Comparison of ENCODE assay signal across 18 mouse cellular contexts in genomic region chr8:125604817-125605512, GRCm38 (mm10). TPM values are rescaled to one million over a fixed set of nuclear protein-coding genes. Genes with fewer than 3 reads are reported as not detected.
DNase-seq lines count a peak whose midpoint lies in the region; ATAC-seq and TF ChIP-seq lines count a peak whose summit lies in the region.
"Had no signal": no experiment of that assay in that cellular context is flagged by ENCODE, and none has a peak within 500 bp of the region (broad histone marks: within the 10 kb centered on the region; RNA-seq: fewer than 3 reads in every experiment).

No protein-coding gene starts in this region.

- H3K4me3 ChIP-seq in hindbrain, embryonic 10.5 days, result no peak overlapping the region
- no peak overlapping the region for H3K4me3 ChIP-seq in hindbrain, embryonic 16.5 days (ENCODE audit: low read length)
- no peak overlapping the region for H3K4me3 ChIP-seq in ES-Bruce4 (ENCODE audit: low read depth, low read length)
- no peak overlapping the region for H3K4me3 ChIP-seq in intestine, embryonic 16.5 days (ENCODE audit: low read length)
- H3K4me3 ChIP-seq: forebrain, embryonic 13.5 days; heart, embryonic 15.5 days had no signal

- no peaks in the 10 kb centered on the region for H3K9me3 ChIP-seq in hindbrain, embryonic 10.5 days
- no peaks in the 10 kb centered on the region for H3K9me3 ChIP-seq in hindbrain, embryonic 16.5 days (ENCODE audit: control insufficient read depth, low read length)
- no peaks in the 10 kb centered on the region for H3K9me3 ChIP-seq in ES-Bruce4 (replicated peaks; ENCODE audit: control insufficient read depth, insufficient read depth, low read length, poor library complexity, severe bottlenecking)
- H3K9me3 ChIP-seq in intestine, embryonic 16.5 days (ENCODE audit: control insufficient read depth, low read length), result no peaks in the 10 kb centered on the region
- H3K9me3 ChIP-seq: forebrain, embryonic 13.5 days; heart, embryonic 15.5 days had no signal

- no peak overlapping the region for H3K9ac ChIP-seq in hindbrain, embryonic 16.5 days (ENCODE audit: low read depth, low read length)
- no peak overlapping the region for H3K9ac ChIP-seq in ES-Bruce4 (ENCODE audit: low read depth, poor library complexity, severe bottlenecking)
- no peak overlapping the region for H3K9ac ChIP-seq in intestine, embryonic 16.5 days (ENCODE audit: low read depth, low read length)
- H3K9ac ChIP-seq: forebrain, embryonic 13.5 days; heart, embryonic 15.5 days had no signal

- TF ChIP-seq EP300 in ES-Bruce4 (IDR thresholded peaks at IDR 0.05; ENCODE audit: insufficient read depth, low read depth, low read length), result peak; percentile 52; the same call in 1 of the 2 replicates

- WGBS in hindbrain, embryonic 10.5 days, result 87% methylated on average over 8 of the region's 8 CpGs
- 71% methylated on average over 8 of the region's 8 CpGs for WGBS in hindbrain, embryonic 16.5 days
- 52% methylated on average over 8 of the region's 8 CpGs for whole genome bisulfite sequencing in intestine, embryonic 16.5 days

- TF ChIP-seq POLR2A in ES-Bruce4 (IDR thresholded peaks at IDR 0.05; ENCODE audit: insufficient read depth, low read length), result no peak

- H3K27ac ChIP-seq in hindbrain, embryonic 10.5 days, result 0 out of 2 replicates have a peak overlapping the region, but pooled peaks have one; percentile 29
- H3K27ac ChIP-seq in hindbrain, embryonic 16.5 days (ENCODE audit: low read depth, low read length), result no peak overlapping the region
- H3K27ac ChIP-seq in ES-Bruce4 (ENCODE audit: insufficient read depth, low read length), result no peak overlapping the region
- no peak overlapping the region for H3K27ac ChIP-seq in intestine, embryonic 16.5 days (ENCODE audit: low read length)
- H3K27ac ChIP-seq: forebrain, embryonic 13.5 days; heart, embryonic 15.5 days had no signal

- H3K27me3 ChIP-seq in hindbrain, embryonic 10.5 days (ENCODE audit: insufficient read depth, poor library complexity, severe bottlenecking), result no peaks in the 10 kb centered on the region
- no peaks in the 10 kb centered on the region for H3K27me3 ChIP-seq in hindbrain, embryonic 16.5 days (replicated peaks; ENCODE audit: control insufficient read depth, insufficient read depth, low read length)
- H3K27me3 ChIP-seq in ES-Bruce4 (ENCODE audit: control insufficient read depth, insufficient read depth, low read length, poor library complexity, severe bottlenecking), result no peaks in the 10 kb centered on the region
- H3K27me3 ChIP-seq in intestine, embryonic 16.5 days (replicated peaks; ENCODE audit: control insufficient read depth, insufficient read depth, low read length), result no peaks in the 10 kb centered on the region
- H3K27me3 ChIP-seq: forebrain, embryonic 13.5 days; heart, embryonic 15.5 days had no signal

- ATAC-seq in hindbrain, embryonic 16.5 days, result no peak
- ATAC-seq in intestine, embryonic 16.5 days, result peak; percentile 85
- ATAC-seq: forebrain, embryonic 13.5 days; inflammation-experienced regulatory T-cells, adult 6 months had no signal

- H3K36me3 ChIP-seq in hindbrain, embryonic 10.5 days, result no peaks in the 10 kb centered on the region
- no peaks in the 10 kb centered on the region for H3K36me3 ChIP-seq in hindbrain, embryonic 16.5 days (ENCODE audit: control insufficient read depth, insufficient read depth, low read length)
- no peaks in the 10 kb centered on the region for H3K36me3 ChIP-seq in ES-Bruce4 (ENCODE audit: control insufficient read depth, insufficient read depth, low read length, poor library complexity, severe bottlenecking)
- no peaks in the 10 kb centered on the region for H3K36me3 ChIP-seq in intestine, embryonic 16.5 days (ENCODE audit: control insufficient read depth, insufficient read depth, low read length)
- H3K36me3 ChIP-seq: heart, embryonic 15.5 days had no signal

- H3K4me2 ChIP-seq in hindbrain, embryonic 16.5 days (ENCODE audit: low read length), result no peak overlapping the region
- no peak overlapping the region for H3K4me2 ChIP-seq in intestine, embryonic 16.5 days (ENCODE audit: low read depth, low read length)
- H3K4me2 ChIP-seq: forebrain, embryonic 13.5 days; heart, embryonic 15.5 days; midbrain, embryonic 11.5 days had no signal

- no peak for DNase-seq in hindbrain, embryonic 10.5 days (ENCODE audit: low spot score)
- DNase-seq in 3T3-L1 (ENCODE audit: low read depth, low spot score), result peak; percentile 48
- DNase-seq in embryo, embryonic 10 days (ENCODE audit: low spot score), result no peak
- no peak for DNase-seq in layer of hippocampus, adult 11-12 months (ENCODE audit: low spot score)
- DNase-seq: adrenal gland, postnatal 36 days; cerebellum, adult 9-10 months; gastrocnemius, postnatal 25 days; kidney, postnatal 25 days; layer of hippocampus, adult 9-11 months; lung, postnatal 4 days; thymus, adult 2 months had no signal

- H3K4me1 ChIP-seq in hindbrain, embryonic 10.5 days (replicated peaks), result 0 out of 2 replicates have a peak, but pooled peaks cover 6% of the 10 kb centered on the region
- no peaks in the 10 kb centered on the region for H3K4me1 ChIP-seq in hindbrain, embryonic 16.5 days (ENCODE audit: control insufficient read depth, insufficient read depth, low read depth, low read length)
- H3K4me1 ChIP-seq in ES-Bruce4 (ENCODE audit: control insufficient read depth, insufficient read depth, low read length), result peaks cover 2% of the 10 kb centered on the region
- H3K4me1 ChIP-seq in intestine, embryonic 16.5 days (ENCODE audit: control insufficient read depth, insufficient read depth, low read length), result peaks cover 9% of the 10 kb centered on the region
- H3K4me1 ChIP-seq: forebrain, embryonic 13.5 days had no signal

- no peak for TF ChIP-seq CTCF in ES-Bruce4 (IDR thresholded peaks at IDR 0.05; ENCODE audit: low read depth, low read length)

RNA-seq across cellular contexts. Expression of gene Sipa1l2, which starts 35.4 kb away (rescaled TPM):
- polyA plus RNA-seq in hindbrain, embryonic 10.5 days (2016; fragmentation: Nextera tagmentation; extraction: Ambion mirVana), result 13.9 and 20.1 TPM in 2 replicates
- polyA plus RNA-seq in hindbrain, embryonic 16.5 days (2015; fragmentation: Nextera tagmentation; extraction: Ambion mirVana), result 15.9 and 20.5 TPM in 2 replicates
- 24.3 and 25.1 TPM in 2 replicates for polyA plus RNA-seq in ES-Bruce4 (2011; ENCODE audit: insufficient read depth, insufficient read length, low read depth, missing spikeins)
- 4.9 and 6.8 TPM in 2 replicates for polyA plus RNA-seq in intestine, embryonic 16.5 days (2015; fragmentation: Nextera tagmentation; extraction: Ambion mirVana)
